Mouse (Mus musculus) small intestine, adult 2 months (tissue): ENCODE measurements around the gene Rps27rt.

Experiments used
- CTCF ChIP-seq: fragments of 200-500 bp; IDR thresholded peaks from 2 replicates; pipeline ENCODE4 v1.5.1; 2012; ENCODE audit warnings: low read depth, mild to moderate bottlenecking, control low read depth, inconsistent platforms, low read length, moderate library complexity, mixed read lengths; ENCODE audit not compliant: insufficient replicate concordance, insufficient read length; ENCODE audit errors: extremely low read depth
- POLR2A ChIP-seq: fragments of 200-500 bp; IDR thresholded peaks from 2 replicates; pipeline ENCODE4 v1.6.1; 2012; ENCODE audit warnings: low read depth, mild to moderate bottlenecking, control low read depth, inconsistent platforms, low read length, moderate library complexity

DNA sequence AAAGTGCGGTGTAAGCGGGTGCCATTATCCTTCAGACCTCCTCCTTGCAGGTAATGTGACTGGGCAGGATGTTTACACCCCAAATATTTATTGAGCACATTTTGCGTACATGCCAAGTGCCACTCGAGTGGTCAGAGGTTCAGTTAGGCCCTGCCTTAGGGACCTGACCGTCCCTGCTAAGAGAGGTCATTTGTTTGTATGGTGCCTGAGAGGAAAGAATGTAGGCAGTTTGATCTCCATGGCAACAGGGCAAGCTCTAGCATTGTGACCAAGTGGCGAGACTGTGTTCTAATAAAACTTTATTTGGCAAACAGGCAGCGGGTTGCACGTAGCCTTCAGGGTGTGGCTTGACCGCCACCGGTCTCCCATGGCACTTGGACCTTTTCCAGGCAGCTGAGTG is 7.9 kb upstream of the Rps27rt start:
- TF ChIP-seq CTCF (no peak), POLR2A (no peak)
